ENCODE assay signal across 10 mouse cellular contexts in genomic region chr15:103388556-103389145, GRCm38 (mm10). TPM values are rescaled to one million over a fixed set of nuclear protein-coding genes. Genes with fewer than 3 reads are reported as not detected.
A peak's percentile ranks its signal among the peaks of the same experiment; 100 is the strongest.
DNase-seq lines count a peak whose midpoint lies in the region; ATAC-seq and TF ChIP-seq lines count a peak whose summit lies in the region.
"Had no signal": no experiment of that assay in that cellular context is flagged by ENCODE, and none has a peak within 500 bp of the region (broad histone marks: within the 10 kb centered on the region; RNA-seq: fewer than 3 reads in every experiment).

No protein-coding gene starts in this region.

- H3K4me2 ChIP-seq in forebrain, postnatal 0 days (ENCODE audit: low read depth), result no peak overlapping the region
- no peak overlapping the region for H3K4me2 ChIP-seq in liver, embryonic 14.5 days (ENCODE audit: low read depth)
- no peak overlapping the region for H3K4me2 ChIP-seq in liver, embryonic 12.5 days
- H3K4me2 ChIP-seq: heart, embryonic 13.5 days; limb, embryonic 12.5 days had no signal

- no peak for TF ChIP-seq EP300 in liver, embryonic 14.5 days (IDR thresholded peaks at IDR 0.05; ENCODE audit: low read depth)

- H3K9me3 ChIP-seq in forebrain, postnatal 0 days (ENCODE audit: low read length), result no peaks in the 10 kb centered on the region
- no peaks in the 10 kb centered on the region for H3K9me3 ChIP-seq in forebrain, embryonic 10.5 days
- H3K9me3 ChIP-seq in liver, embryonic 14.5 days (ENCODE audit: control insufficient read depth, low read length), result no peaks in the 10 kb centered on the region
- no peaks in the 10 kb centered on the region for H3K9me3 ChIP-seq in liver, embryonic 12.5 days (replicated peaks)
- H3K9me3 ChIP-seq: heart, embryonic 13.5 days; limb, embryonic 12.5 days had no signal

- no peak for ATAC-seq in forebrain, postnatal 0 days
- ATAC-seq in liver, embryonic 14.5 days (ENCODE audit: insufficient read depth), result no peak
- ATAC-seq in liver, embryonic 12.5 days, result no peak
- peak; percentile 66; the same call in 1 of the 2 replicates for ATAC-seq in neutrophil, adult 5-6 weeks (ENCODE audit: extremely low read depth, insufficient number of reproducible peaks, low FRiP score, poor library complexity, severe bottlenecking)
- no peak for ATAC-seq in erythroblast, adult 5-6 weeks (replicated peaks; ENCODE audit: low FRiP score, poor library complexity, severe bottlenecking)

- H3K4me3 ChIP-seq in forebrain, postnatal 0 days (ENCODE audit: low read depth, low read length), result no peak overlapping the region
- no peak overlapping the region for H3K4me3 ChIP-seq in forebrain, embryonic 10.5 days
- no peak overlapping the region for H3K4me3 ChIP-seq in liver, embryonic 14.5 days (ENCODE audit: insufficient read depth in 1 of 2, low read depth in 2 of 2, low read length in 2 of 2)
- no peak overlapping the region for H3K4me3 ChIP-seq in liver, embryonic 12.5 days
- H3K4me3 ChIP-seq in cortical plate, adult 2 months (ENCODE audit: insufficient read depth, low read length), result no peak overlapping the region
- H3K4me3 ChIP-seq: heart, embryonic 13.5 days; limb, embryonic 12.5 days had no signal

- H3K9ac ChIP-seq in forebrain, postnatal 0 days, result no peak overlapping the region
- H3K9ac ChIP-seq in liver, embryonic 14.5 days (replicated peaks), result no peak overlapping the region
- no peak overlapping the region for H3K9ac ChIP-seq in liver, embryonic 12.5 days
- H3K9ac ChIP-seq: heart, embryonic 13.5 days; limb, embryonic 12.5 days had no signal

- H3K36me3 ChIP-seq in forebrain, postnatal 0 days (ENCODE audit: insufficient read depth), result no peaks in the 10 kb centered on the region
- H3K36me3 ChIP-seq in forebrain, embryonic 10.5 days (replicated peaks), result no peaks in the 10 kb centered on the region
- H3K36me3 ChIP-seq in liver, embryonic 14.5 days (replicated peaks; ENCODE audit: control insufficient read depth, insufficient read depth, low read depth), result no peaks in the 10 kb centered on the region
- no peaks in the 10 kb centered on the region for H3K36me3 ChIP-seq in liver, embryonic 12.5 days
- H3K36me3 ChIP-seq: heart, embryonic 13.5 days; limb, embryonic 12.5 days had no signal

- peak; percentile 56 for TF ChIP-seq CTCF in forebrain, postnatal 0 days (IDR thresholded peaks at IDR 0.05; ENCODE audit: low read depth)
- TF ChIP-seq CTCF in liver, embryonic 14.5 days (IDR thresholded peaks at IDR 0.05; ENCODE audit: low read depth), result peak; percentile 63
- peak; percentile 49; the same call in 1 of the 2 replicates for TF ChIP-seq CTCF in cortical plate, adult 2 months (IDR thresholded peaks at IDR 0.05; ENCODE audit: extremely low read depth, insufficient read depth, low read length)

- no peaks in the 10 kb centered on the region for H3K4me1 ChIP-seq in forebrain, postnatal 0 days (ENCODE audit: insufficient read depth)
- peaks cover 2% of the 10 kb centered on the region; the same call in 1 of the 2 replicates for H3K4me1 ChIP-seq in forebrain, embryonic 10.5 days
- H3K4me1 ChIP-seq in liver, embryonic 14.5 days (replicated peaks; ENCODE audit: control insufficient read depth in 2 of 2, insufficient read depth in 2 of 2, low read length in 1 of 2), result no peaks in the 10 kb centered on the region
- H3K4me1 ChIP-seq in liver, embryonic 12.5 days, result 0 out of 2 replicates have a peak, but pooled peaks cover 3% of the 10 kb centered on the region
- no peaks in the 10 kb centered on the region; the same call in 1 of the 2 replicates for H3K4me1 ChIP-seq in cortical plate, adult 2 months (ENCODE audit: control insufficient read depth, insufficient read depth, low read length)

- no peak for DNase-seq in forebrain, postnatal 0 days
- DNase-seq in forebrain, embryonic 10.5 days (ENCODE audit: extremely low spot score, low spot score), result no peak
- no peak for DNase-seq in liver, embryonic 14.5 days (ENCODE audit: low read depth in 3 of 3, low spot score in 3 of 3)
- DNase-seq in frontal cortex, postnatal 10 days (ENCODE audit: low spot score in 2 of 2), result no peak

- 53% methylated on average over 4 of the region's 4 CpGs for WGBS in forebrain, postnatal 0 days
- 50% methylated on average over 4 of the region's 4 CpGs for WGBS in forebrain, embryonic 10.5 days
- WGBS in liver, embryonic 14.5 days (ENCODE audit: insufficient replicate concordance), result 22% methylated on average over 4 of the region's 4 CpGs
- 34% methylated on average over 4 of the region's 4 CpGs for WGBS in liver, embryonic 12.5 days (ENCODE audit: insufficient replicate concordance)

- no peaks in the 10 kb centered on the region for H3K27me3 ChIP-seq in forebrain, postnatal 0 days (ENCODE audit: insufficient read depth, low read length)
- H3K27me3 ChIP-seq in forebrain, embryonic 10.5 days (ENCODE audit: poor library complexity, severe bottlenecking), result no peaks in the 10 kb centered on the region
- no peaks in the 10 kb centered on the region for H3K27me3 ChIP-seq in liver, embryonic 14.5 days (ENCODE audit: control insufficient read depth, insufficient read depth, low read length)
- no peaks in the 10 kb centered on the region; the same call in 1 of the 2 replicates for H3K27me3 ChIP-seq in liver, embryonic 12.5 days (replicated peaks)
- H3K27me3 ChIP-seq: heart, embryonic 13.5 days; limb, embryonic 12.5 days had no signal

- no peak overlapping the region for H3K27ac ChIP-seq in forebrain, postnatal 0 days (ENCODE audit: low read depth, low read length)
- H3K27ac ChIP-seq in forebrain, embryonic 10.5 days, result no peak overlapping the region
- no peak overlapping the region for H3K27ac ChIP-seq in liver, embryonic 14.5 days
- H3K27ac ChIP-seq in liver, embryonic 12.5 days, result no peak overlapping the region
- H3K27ac ChIP-seq in cortical plate, adult 2 months (ENCODE audit: insufficient read depth, low read length), result no peak overlapping the region
- H3K27ac ChIP-seq: heart, embryonic 13.5 days; limb, embryonic 12.5 days had no signal

- no peak for TF ChIP-seq POLR2A in cortical plate, adult 2 months (IDR thresholded peaks at IDR 0.05; ENCODE audit: extremely low read depth, insufficient read depth, low read length)

RNA-seq across cellular contexts. Expression of gene Itga5, which starts 22.1 kb away (rescaled TPM):
- 2.2 and 3.2 TPM in 2 replicates for total RNA-seq in forebrain, postnatal 0 days (2014; rRNA removed)
- polyA plus RNA-seq in forebrain, postnatal 0 days (2015; fragmentation: Nextera tagmentation; extraction: Ambion mirVana), result 2.9 and 3.5 TPM in 2 replicates
- 22.8 and 25.6 TPM in 2 replicates for polyA plus RNA-seq in forebrain, embryonic 10.5 days (2016; fragmentation: Nextera tagmentation; extraction: Ambion mirVana)
- polyA plus RNA-seq in liver, embryonic 14.5 days (2012; rRNA removed), result 8.4 and 9.3 TPM in 2 replicates
- polyA plus RNA-seq in liver, embryonic 14.5 days (2014; fragmentation: Nextera tagmentation; extraction: Ambion mirVana), result 9.9 and 12.5 TPM in 2 replicates
- 21.8 and 23.2 TPM in 2 replicates for polyA plus RNA-seq in liver, embryonic 12.5 days (2016; fragmentation: Nextera tagmentation; extraction: Ambion mirVana)
- polyA plus RNA-seq in cortical plate, adult 2 months (2012; rRNA removed), result 2.4 and 3.8 TPM in 2 replicates
- total RNA-seq in neutrophil, adult 5-6 weeks (2017), result 11.8 and 15.2 TPM in 2 replicates
- 2.5 and 7.9 TPM in 2 replicates for total RNA-seq in erythroblast, adult 5-6 weeks (2015; ENCODE audit: low replicate concordance)
- total RNA-seq in erythroblast, adult 5-6 weeks (2017; ENCODE audit: low replicate concordance), result 2.4 TPM in 2 replicates

RNA-seq across cellular contexts. Expression of gene Gtsf1, which starts 41.6 kb away (rescaled TPM):
- not detected in 2 replicates for total RNA-seq in forebrain, postnatal 0 days (2014; rRNA removed)
- 0.21 TPM in 1 of 2 replicates, not detected in the other for polyA plus RNA-seq in forebrain, postnatal 0 days (2015; fragmentation: Nextera tagmentation; extraction: Ambion mirVana)
- polyA plus RNA-seq in forebrain, embryonic 10.5 days (2016; fragmentation: Nextera tagmentation; extraction: Ambion mirVana), result not detected in 2 replicates
- polyA plus RNA-seq in liver, embryonic 14.5 days (2012; rRNA removed), result not detected in 2 replicates
- not detected in 2 replicates for polyA plus RNA-seq in liver, embryonic 14.5 days (2014; fragmentation: Nextera tagmentation; extraction: Ambion mirVana)
- not detected in 2 replicates for polyA plus RNA-seq in liver, embryonic 12.5 days (2016; fragmentation: Nextera tagmentation; extraction: Ambion mirVana)
- 0.23 TPM in 1 of 2 replicates, not detected in the other for polyA plus RNA-seq in cortical plate, adult 2 months (2012; rRNA removed)
- total RNA-seq in neutrophil, adult 5-6 weeks (2017), result 1.1 TPM in 1 of 2 replicates, not detected in the other
- 10.4 TPM in 1 of 2 replicates, not detected in the other for total RNA-seq in erythroblast, adult 5-6 weeks (2015; ENCODE audit: low replicate concordance)
- total RNA-seq in erythroblast, adult 5-6 weeks (2017; ENCODE audit: low replicate concordance), result not detected in 2 replicates
- polyA plus RNA-seq: limb, embryonic 12.5 days had no signal

RNA-seq across cellular contexts. Expression of gene Zfp385a, which starts 48.8 kb away (rescaled TPM):
- total RNA-seq in forebrain, postnatal 0 days (2014; rRNA removed), result 11.6 and 13.0 TPM in 2 replicates
- polyA plus RNA-seq in forebrain, postnatal 0 days (2015; fragmentation: Nextera tagmentation; extraction: Ambion mirVana), result 20.5 and 21.3 TPM in 2 replicates
- polyA plus RNA-seq in forebrain, embryonic 10.5 days (2016; fragmentation: Nextera tagmentation; extraction: Ambion mirVana), result 23.1 and 23.6 TPM in 2 replicates
- polyA plus RNA-seq in liver, embryonic 14.5 days (2012; rRNA removed), result 4.9 and 5.6 TPM in 2 replicates
- polyA plus RNA-seq in liver, embryonic 14.5 days (2014; fragmentation: Nextera tagmentation; extraction: Ambion mirVana), result 4.7 and 6.2 TPM in 2 replicates
- 7.7 and 8.2 TPM in 2 replicates for polyA plus RNA-seq in liver, embryonic 12.5 days (2016; fragmentation: Nextera tagmentation; extraction: Ambion mirVana)
- 42.3 and 45.2 TPM in 2 replicates for polyA plus RNA-seq in cortical plate, adult 2 months (2012; rRNA removed)
- 1.9 and 3.1 TPM in 2 replicates for total RNA-seq in neutrophil, adult 5-6 weeks (2017)
- total RNA-seq in erythroblast, adult 5-6 weeks (2015; ENCODE audit: low replicate concordance), result 2.9 and 5.6 TPM in 2 replicates
- 0.68 and 0.84 TPM in 2 replicates for total RNA-seq in erythroblast, adult 5-6 weeks (2017; ENCODE audit: low replicate concordance)

RNA-seq across cellular contexts. Expression of gene Gtsf2, which starts 59.6 kb away (rescaled TPM):
- not detected in 2 replicates for total RNA-seq in forebrain, postnatal 0 days (2014; rRNA removed)
- not detected in 2 replicates for polyA plus RNA-seq in forebrain, postnatal 0 days (2015; fragmentation: Nextera tagmentation; extraction: Ambion mirVana)
- polyA plus RNA-seq in forebrain, embryonic 10.5 days (2016; fragmentation: Nextera tagmentation; extraction: Ambion mirVana), result 0.41 TPM in 1 of 2 replicates, not detected in the other
- not detected in 2 replicates for polyA plus RNA-seq in liver, embryonic 14.5 days (2012; rRNA removed)
- not detected in 2 replicates for polyA plus RNA-seq in liver, embryonic 14.5 days (2014; fragmentation: Nextera tagmentation; extraction: Ambion mirVana)
- polyA plus RNA-seq in liver, embryonic 12.5 days (2016; fragmentation: Nextera tagmentation; extraction: Ambion mirVana), result not detected in 2 replicates
- not detected in 2 replicates for polyA plus RNA-seq in cortical plate, adult 2 months (2012; rRNA removed)
- not detected in 2 replicates for total RNA-seq in neutrophil, adult 5-6 weeks (2017)
- total RNA-seq in erythroblast, adult 5-6 weeks (2015; ENCODE audit: low replicate concordance), result not detected in 2 replicates
- total RNA-seq in erythroblast, adult 5-6 weeks (2017; ENCODE audit: low replicate concordance), result not detected in 2 replicates
- polyA plus RNA-seq: heart, embryonic 13.5 days; limb, embryonic 12.5 days had no signal
